Mouse (Mus musculus): ENCODE data around the gene Cercam. TPM values are rescaled to one million over a fixed set of nuclear protein-coding genes. Genes with fewer than 3 reads are reported as not detected.

Cercam gene
- polyA plus RNA-seq, 1 experiment, result 9.9 TPM

GRCm38 (mm10) chr2:29857967-29858366, 11.0 kb upstream of the Cercam start:
- WGBS, result 89% methylated on average over 5 of the region's 5 CpGs

GRCm38 (mm10) chr2:29858748-29859473, 10.1 kb upstream of the Cercam start:
- H3K36me3 ChIP-seq (ENCODE audit: control insufficient read depth, insufficient read depth, low read length), result no peaks in the 10 kb centered on the region
- TF ChIP-seq CTCF (IDR thresholded peaks at IDR 0.05; ENCODE audit: borderline replicate concordance, control insufficient read depth, extremely low read depth, insufficient read depth, low read length, poor library complexity) (no peak), POLR2A (IDR thresholded peaks at IDR 0.05; ENCODE audit: control insufficient read depth, extremely low read depth, insufficient read depth, low read length, poor library complexity) (no peak)
- H3K4me3 ChIP-seq (ENCODE audit: control insufficient read depth, insufficient read depth, low read length), result no peak overlapping the region
- no peaks in the 10 kb centered on the region for H3K4me1 ChIP-seq (replicated peaks; ENCODE audit: control insufficient read depth, insufficient read depth, low read length)
- H3K27ac ChIP-seq (ENCODE audit: control insufficient read depth, insufficient read depth, low read length), result no peak overlapping the region
- WGBS, result 5% methylated on average over 5 of the region's 5 CpGs
- no peaks in the 10 kb centered on the region for H3K27me3 ChIP-seq (ENCODE audit: control insufficient read depth, insufficient read depth, low read length)
- DNase-seq, result peak; percentile 63

More at GRCm38 (mm10) chr2:29857967-29858366, 11.0 kb upstream of the Cercam start:
- Histone ChIP-seq H3K4me1 (replicated peaks; ENCODE audit: control insufficient read depth, insufficient read depth, low read length) (no peaks in the 10 kb centered on the region), H3K4me3 (ENCODE audit: control insufficient read depth, insufficient read depth, low read length) (no peak overlapping the region), H3K27me3 (ENCODE audit: control insufficient read depth, insufficient read depth, low read length) (no peaks in the 10 kb centered on the region), H3K27ac (ENCODE audit: control insufficient read depth, insufficient read depth, low read length) (no peak overlapping the region), H3K36me3 (ENCODE audit: control insufficient read depth, insufficient read depth, low read length) (no peaks in the 10 kb centered on the region)
- no peak for TF ChIP-seq CTCF (IDR thresholded peaks at IDR 0.05; ENCODE audit: borderline replicate concordance, control insufficient read depth, extremely low read depth, insufficient read depth, low read length, poor library complexity)
- TF ChIP-seq POLR2A (IDR thresholded peaks at IDR 0.05; ENCODE audit: control insufficient read depth, extremely low read depth, insufficient read depth, low read length, poor library complexity), result no peak
- DNase-seq, result no peak

- Histone ChIP-seq H3K27me3 (ENCODE audit: control insufficient read depth, insufficient read depth, low read length) (no peaks in the 10 kb centered on the region), H3K4me3 (ENCODE audit: control insufficient read depth, insufficient read depth, low read length) (no peak overlapping the region), H3K27ac (ENCODE audit: control insufficient read depth, insufficient read depth, low read length) (no peak overlapping the region), H3K4me1 (replicated peaks; ENCODE audit: control insufficient read depth, insufficient read depth, low read length) (peaks cover 14% of the 10 kb centered on the region), H3K36me3 (ENCODE audit: control insufficient read depth, insufficient read depth, low read length) (no peaks in the 10 kb centered on the region)
- 85% methylated on average over 4 of the region's 4 CpGs for WGBS
- DNase-seq, result no peak
- no peak for TF ChIP-seq POLR2A (IDR thresholded peaks at IDR 0.05; ENCODE audit: control insufficient read depth, extremely low read depth, insufficient read depth, low read length, poor library complexity)
These were observed 3.8 kb upstream of the Cercam start for GRCm38 (mm10) chr2:29865125-29865524.

- no peak overlapping the region for H3K27ac ChIP-seq (ENCODE audit: control insufficient read depth, insufficient read depth, low read length)
These were observed 885 bp downstream of the Cercam start for GRCm38 (mm10) chr2:29869646-29870451.

GRCm38 (mm10) chr2:29872581-29873295, 3.8 kb downstream of the Cercam start:
- H3K27me3 ChIP-seq (ENCODE audit: control insufficient read depth, insufficient read depth, low read length), result no peaks in the 10 kb centered on the region
- no peak for DNase-seq
- no peaks in the 10 kb centered on the region for H3K36me3 ChIP-seq (ENCODE audit: control insufficient read depth, insufficient read depth, low read length)
- WGBS, result 98% methylated on average over 10 of the region's 10 CpGs
- H3K4me1 ChIP-seq (replicated peaks; ENCODE audit: control insufficient read depth, insufficient read depth, low read length), result peaks cover 21% of the 10 kb centered on the region
- TF ChIP-seq CTCF (IDR thresholded peaks at IDR 0.05; ENCODE audit: borderline replicate concordance, control insufficient read depth, extremely low read depth, insufficient read depth, low read length, poor library complexity) (no peak), POLR2A (IDR thresholded peaks at IDR 0.05; ENCODE audit: control insufficient read depth, extremely low read depth, insufficient read depth, low read length, poor library complexity) (no peak)
- no peak overlapping the region for H3K4me3 ChIP-seq (ENCODE audit: control insufficient read depth, insufficient read depth, low read length)
- H3K27ac ChIP-seq (ENCODE audit: control insufficient read depth, insufficient read depth, low read length), result no peak overlapping the region

More at GRCm38 (mm10) chr2:29869646-29870451, 885 bp downstream of the Cercam start:
- TF ChIP-seq CTCF (IDR thresholded peaks at IDR 0.05; ENCODE audit: borderline replicate concordance, control insufficient read depth, extremely low read depth, insufficient read depth, low read length, poor library complexity), result no peak
- TF ChIP-seq POLR2A (IDR thresholded peaks at IDR 0.05; ENCODE audit: control insufficient read depth, extremely low read depth, insufficient read depth, low read length, poor library complexity), result no peak
- 2% methylated on average over 17 of the region's 17 CpGs for WGBS
- Histone ChIP-seq H3K36me3 (ENCODE audit: control insufficient read depth, insufficient read depth, low read length) (no peaks in the 10 kb centered on the region), H3K4me1 (replicated peaks; ENCODE audit: control insufficient read depth, insufficient read depth, low read length) (peaks cover 21% of the 10 kb centered on the region), H3K4me3 (ENCODE audit: control insufficient read depth, insufficient read depth, low read length) (peak overlapping the region; percentile 63), H3K27me3 (ENCODE audit: control insufficient read depth, insufficient read depth, low read length) (no peaks in the 10 kb centered on the region)
- no peak for DNase-seq

- no peak overlapping the region for H3K4me3 ChIP-seq (ENCODE audit: control insufficient read depth, insufficient read depth, low read length)
- WGBS, result 57% methylated on average over 4 of the region's 4 CpGs
- H3K27me3 ChIP-seq (ENCODE audit: control insufficient read depth, insufficient read depth, low read length), result no peaks in the 10 kb centered on the region
- DNase-seq, result no peak
- no peaks in the 10 kb centered on the region for H3K36me3 ChIP-seq (ENCODE audit: control insufficient read depth, insufficient read depth, low read length)
- H3K4me1 ChIP-seq (replicated peaks; ENCODE audit: control insufficient read depth, insufficient read depth, low read length), result peaks cover 18% of the 10 kb centered on the region
- no peak overlapping the region for H3K27ac ChIP-seq (ENCODE audit: control insufficient read depth, insufficient read depth, low read length)
- TF ChIP-seq CTCF (IDR thresholded peaks at IDR 0.05; ENCODE audit: borderline replicate concordance, control insufficient read depth, extremely low read depth, insufficient read depth, low read length, poor library complexity), result no peak
- no peak for TF ChIP-seq POLR2A (IDR thresholded peaks at IDR 0.05; ENCODE audit: control insufficient read depth, extremely low read depth, insufficient read depth, low read length, poor library complexity)
These were observed 4.8 kb downstream of the Cercam start for GRCm38 (mm10) chr2:29873801-29874200.
